ENCODE assay signal across 9 mouse cellular contexts in genomic region chr10:56106996-56107334, GRCm38 (mm10). TPM values are rescaled to one million over a fixed set of nuclear protein-coding genes. Genes with fewer than 3 reads are reported as not detected.
A peak's percentile ranks its signal among the peaks of the same experiment; 100 is the strongest.
DNase-seq lines count a peak whose midpoint lies in the region; ATAC-seq and TF ChIP-seq lines count a peak whose summit lies in the region.
"Had no signal": no experiment of that assay in that cellular context is flagged by ENCODE, and none has a peak within 500 bp of the region (broad histone marks: within the 10 kb centered on the region; RNA-seq: fewer than 3 reads in every experiment).

No protein-coding gene starts in this region.

- no peak overlapping the region for H3K9ac ChIP-seq in hindbrain, embryonic 11.5 days (ENCODE audit: low read depth, low read length)
- no peak overlapping the region for H3K9ac ChIP-seq in hindbrain, embryonic 15.5 days
- no peak overlapping the region; the same call in 1 of the 2 replicates for H3K9ac ChIP-seq in midbrain, embryonic 11.5 days (ENCODE audit: low read length)

- WGBS in hindbrain, embryonic 10.5 days = 45% methylated on average over 1 of the region's 1 CpGs
- WGBS in hindbrain, embryonic 11.5 days = 59% methylated on average over 1 of the region's 1 CpGs
- 37% methylated on average over 1 of the region's 1 CpGs for WGBS in hindbrain, embryonic 15.5 days
- WGBS in midbrain, embryonic 11.5 days = 34% methylated on average over 1 of the region's 1 CpGs

- peak overlapping the region; percentile 82 for H3K27ac ChIP-seq in hindbrain, embryonic 10.5 days
- no peak overlapping the region for H3K27ac ChIP-seq in hindbrain, embryonic 11.5 days (ENCODE audit: low read depth, low read length)
- no peak overlapping the region for H3K27ac ChIP-seq in cortical plate, adult 2 months (ENCODE audit: insufficient read depth, low read length)
- no peak overlapping the region for H3K27ac ChIP-seq in hindbrain, embryonic 15.5 days (replicated peaks)
- no peak overlapping the region for H3K27ac ChIP-seq in midbrain, embryonic 11.5 days (ENCODE audit: low read depth, low read length)

- no peak overlapping the region for H3K4me2 ChIP-seq in hindbrain, embryonic 11.5 days (replicated peaks; ENCODE audit: low read depth, low read length)
- H3K4me2 ChIP-seq in hindbrain, embryonic 15.5 days = peak overlapping the region; percentile 38
- H3K4me2 ChIP-seq in midbrain, embryonic 11.5 days = peak overlapping the region; percentile 16

- H3K9me3 ChIP-seq in hindbrain, embryonic 10.5 days = no peaks in the 10 kb centered on the region
- no peaks in the 10 kb centered on the region for H3K9me3 ChIP-seq in hindbrain, embryonic 11.5 days (ENCODE audit: control insufficient read depth, low read length)
- no peaks in the 10 kb centered on the region for H3K9me3 ChIP-seq in hindbrain, embryonic 15.5 days
- no peaks in the 10 kb centered on the region for H3K9me3 ChIP-seq in midbrain, embryonic 11.5 days (ENCODE audit: control insufficient read depth, low read length)
- H3K9me3 ChIP-seq: G1E had no signal

- peaks cover 10% of the 10 kb centered on the region for H3K4me1 ChIP-seq in hindbrain, embryonic 10.5 days (replicated peaks)
- no peaks in the 10 kb centered on the region for H3K4me1 ChIP-seq in hindbrain, embryonic 11.5 days (replicated peaks; ENCODE audit: control insufficient read depth, insufficient read depth, low read length)
- H3K4me1 ChIP-seq in cortical plate, adult 2 months (ENCODE audit: control insufficient read depth, insufficient read depth, low read length) = no peaks in the 10 kb centered on the region
- H3K4me1 ChIP-seq in hindbrain, embryonic 15.5 days (replicated peaks) = no peaks in the 10 kb centered on the region
- H3K4me1 ChIP-seq in midbrain, embryonic 11.5 days (ENCODE audit: control insufficient read depth, insufficient read depth, low read length) = no peaks in the 10 kb centered on the region

- ATAC-seq in hindbrain, embryonic 11.5 days (ENCODE audit: low FRiP score) = no peak; the same call in 1 of the 2 replicates
- ATAC-seq in hindbrain, embryonic 15.5 days (ENCODE audit: low FRiP score, low read depth) = no peak
- peak; percentile 59 for ATAC-seq in midbrain, embryonic 11.5 days (ENCODE audit: low FRiP score)

- no peaks in the 10 kb centered on the region for H3K27me3 ChIP-seq in hindbrain, embryonic 10.5 days (ENCODE audit: insufficient read depth, poor library complexity, severe bottlenecking)
- H3K27me3 ChIP-seq in hindbrain, embryonic 11.5 days (ENCODE audit: control insufficient read depth, insufficient read depth, low read length) = no peaks in the 10 kb centered on the region
- no peaks in the 10 kb centered on the region for H3K27me3 ChIP-seq in hindbrain, embryonic 15.5 days
- no peaks in the 10 kb centered on the region for H3K27me3 ChIP-seq in midbrain, embryonic 11.5 days (ENCODE audit: control insufficient read depth, insufficient read depth, low read length)

- no peak for TF ChIP-seq POLR2A in cortical plate, adult 2 months (IDR thresholded peaks at IDR 0.05; ENCODE audit: extremely low read depth, insufficient read depth, low read length)

- H3K36me3 ChIP-seq in hindbrain, embryonic 10.5 days = no peaks in the 10 kb centered on the region
- H3K36me3 ChIP-seq in hindbrain, embryonic 11.5 days (ENCODE audit: control insufficient read depth, insufficient read depth, low read length) = no peaks in the 10 kb centered on the region
- no peaks in the 10 kb centered on the region for H3K36me3 ChIP-seq in hindbrain, embryonic 15.5 days
- H3K36me3 ChIP-seq in midbrain, embryonic 11.5 days (ENCODE audit: control insufficient read depth, insufficient read depth, low read length) = no peaks in the 10 kb centered on the region
- H3K36me3 ChIP-seq: G1E had no signal

- peak overlapping the region; percentile 40 for H3K4me3 ChIP-seq in hindbrain, embryonic 10.5 days
- no peak overlapping the region for H3K4me3 ChIP-seq in hindbrain, embryonic 11.5 days (ENCODE audit: low read depth, low read length)
- H3K4me3 ChIP-seq in cortical plate, adult 2 months (ENCODE audit: insufficient read depth, low read length) = peak overlapping the region; percentile 27
- peak overlapping the region; percentile 22 for H3K4me3 ChIP-seq in hindbrain, embryonic 15.5 days
- H3K4me3 ChIP-seq in midbrain, embryonic 11.5 days (ENCODE audit: low read depth, low read length) = no peak overlapping the region

- DNase-seq in hindbrain, embryonic 10.5 days (ENCODE audit: low spot score) = no peak
- no peak for DNase-seq in hindbrain, embryonic 11.5 days (ENCODE audit: low spot score)
- DNase-seq in midbrain, embryonic 11.5 days (ENCODE audit: low spot score, missing footprints) = no peak
- DNase-seq in adipocyte (ENCODE audit: low spot score) = no peak
- DNase-seq in thymus, adult 18-20 months = no peak
- no peak for DNase-seq in urinary bladder, postnatal 25 days (ENCODE audit: low spot score)

- no peak for TF ChIP-seq CTCF in cortical plate, adult 2 months (IDR thresholded peaks at IDR 0.05; ENCODE audit: extremely low read depth, insufficient read depth, low read length)

RNA-seq across cellular contexts. Expression of gene Msl3l2, which starts 0.2 kb away (rescaled TPM):
- 6.8 and 10.2 TPM in 2 replicates for polyA plus RNA-seq in hindbrain, embryonic 10.5 days (2016; fragmentation: Nextera tagmentation; extraction: Ambion mirVana)
- 7.4 and 8.3 TPM in 2 replicates for polyA plus RNA-seq in hindbrain, embryonic 11.5 days (2014; fragmentation: Nextera tagmentation; extraction: Ambion mirVana)
- polyA plus RNA-seq in cortical plate, adult 2 months (2012; rRNA removed) = 15.7 and 18.7 TPM in 2 replicates
- 13.0 and 14.2 TPM in 2 replicates for polyA plus RNA-seq in hindbrain, embryonic 15.5 days (2015; fragmentation: Nextera tagmentation; extraction: Ambion mirVana)
- 5.4 and 7.5 TPM in 2 replicates for polyA plus RNA-seq in midbrain, embryonic 11.5 days (2014; fragmentation: Nextera tagmentation; extraction: Ambion mirVana)
- polyA plus RNA-seq: G1E had no signal

Comparison
In these comparisons a context has a peak if more than half of its experiments do, and no peak if none do; other contexts are left out.
1. H3K4me3 ChIP-seq: peak in hindbrain, embryonic 10.5 days (single experiment), cortical plate, adult 2 months (single experiment) and hindbrain, embryonic 15.5 days (single experiment); none in hindbrain, embryonic 11.5 days (single experiment) and midbrain, embryonic 11.5 days (single experiment).